In genomic region chr19:15592821-15593220, GRCm38 (mm10) we compare ENCODE assay signal across 18 mouse cellular contexts.
DNase-seq lines count a peak whose midpoint lies in the region; ATAC-seq and TF ChIP-seq lines count a peak whose summit lies in the region.
"Had no signal": no experiment of that assay in that cellular context is flagged by ENCODE, and none has a peak within 500 bp of the region (broad histone marks: within the 10 kb centered on the region; RNA-seq: fewer than 3 reads in every experiment).

No protein-coding gene starts in this region.

- H3K4me1 ChIP-seq in liver, adult 2 months (ENCODE audit: control insufficient read depth, insufficient read depth, low read length) = peaks cover 7% of the 10 kb centered on the region; the same call in 1 of the 2 replicates
- no peaks in the 10 kb centered on the region for H3K4me1 ChIP-seq in liver, embryonic 11.5 days (replicated peaks; ENCODE audit: control insufficient read depth, insufficient read depth, low read length)

- no peaks in the 10 kb centered on the region for H3K27me3 ChIP-seq in liver, adult 2 months (ENCODE audit: control insufficient read depth, insufficient read depth, low read length)
- H3K27me3 ChIP-seq in liver, embryonic 11.5 days (replicated peaks; ENCODE audit: control insufficient read depth, insufficient read depth, low read length) = no peaks in the 10 kb centered on the region
- H3K27me3 ChIP-seq: CH12.LX had no signal

- H3K36me3 ChIP-seq in liver, adult 2 months (ENCODE audit: control insufficient read depth, insufficient read depth, low read length) = no peaks in the 10 kb centered on the region
- no peaks in the 10 kb centered on the region for H3K36me3 ChIP-seq in liver, embryonic 11.5 days (ENCODE audit: control insufficient read depth, insufficient read depth, low read length)
- H3K36me3 ChIP-seq: G1E had no signal

- H3K27ac ChIP-seq in liver, adult 2 months (replicated peaks; ENCODE audit: insufficient read depth, low read depth, low read length) = no peak overlapping the region
- H3K27ac ChIP-seq in liver, embryonic 11.5 days (ENCODE audit: low read depth, low read length) = no peak overlapping the region

- DNase-seq in liver, adult 2 months (ENCODE audit: extremely low read depth, low read depth, low spot score) = peak; percentile 90
- no peak for DNase-seq in liver, embryonic 11.5 days (ENCODE audit: low spot score)
- DNase-seq: adrenal gland, adult 2 months; adrenal gland, adult 8-10 months; adrenal gland, postnatal 10 days; adrenal gland, postnatal 14 days; adrenal gland, postnatal 25 days; adrenal gland, postnatal 36 days; B cell, adult 2 months; cerebellum, adult 11 months; cerebellum, adult 11-12 months; cerebellum, adult 18-20 months; cerebellum, adult 2 months had no signal

- no peak overlapping the region for H3K4me3 ChIP-seq in liver, adult 2 months (ENCODE audit: insufficient read depth, low read depth, low read length)
- no peak overlapping the region for H3K4me3 ChIP-seq in liver, embryonic 11.5 days (ENCODE audit: low read depth, low read length)

- no peak for ATAC-seq in liver, embryonic 11.5 days (replicated peaks; ENCODE audit: low FRiP score)
- ATAC-seq: activated CD4-positive, CD25-positive, alpha-beta regulatory T cell, adult 4 months; CD4-positive, CD25-positive, alpha-beta regulatory T cell, adult 4 months; Patski had no signal

- no peak for TF ChIP-seq CTCF in liver, adult 2 months (IDR thresholded peaks at IDR 0.05; ENCODE audit: low read depth, low read length)

- no peaks in the 10 kb centered on the region for H3K79me2 ChIP-seq in liver, adult 2 months (ENCODE audit: control insufficient read depth, insufficient read depth, low read length)

- no peaks in the 10 kb centered on the region; the same call in 1 of the 2 replicates for H3K9me3 ChIP-seq in liver, embryonic 11.5 days (ENCODE audit: control insufficient read depth, low read length)
- H3K9me3 ChIP-seq: G1E had no signal

- WGBS in liver, adult 2 months = 8% methylated on average over 2 of the region's 2 CpGs
- 60% methylated on average over 2 of the region's 2 CpGs for WGBS in liver, embryonic 11.5 days

- no peak overlapping the region for H3K9ac ChIP-seq in liver, adult 2 months (ENCODE audit: low read depth, low read length)
- H3K9ac ChIP-seq in liver, embryonic 11.5 days (ENCODE audit: low read depth, low read length) = no peak overlapping the region

- TF ChIP-seq POLR2A in liver, adult 2 months (IDR thresholded peaks at IDR 0.05; ENCODE audit: extremely low read depth, insufficient read depth, low read length) = no peak

- H3K4me2 ChIP-seq in liver, embryonic 11.5 days = no peak overlapping the region
